Mouse (Mus musculus) ovary, postnatal 10 days (tissue): ENCODE data around the gene Mzf1.

Source experiments
- DNase-seq: peaks from one replicate; pipeline ENCODE4 v3.0.0; 2022; ENCODE audit warnings: low spot score

The Mzf1 gene

GRCm38 (mm10) chr7:13003380-13003779, 51.2 kb downstream of the Mzf1 start:
- DNase-seq = no peak

GRCm38 (mm10) chr7:13001584-13001983, 53.0 kb downstream of the Mzf1 start:
- DNase-seq = no peak

GRCm38 (mm10) chr7:12998851-12999250, 55.7 kb downstream of the Mzf1 start, which contains the start of gene Trim28:
Gene Trim28, plus strand, starts transcription at chr7:12999114.
- DNase-seq = no peak

DNA sequence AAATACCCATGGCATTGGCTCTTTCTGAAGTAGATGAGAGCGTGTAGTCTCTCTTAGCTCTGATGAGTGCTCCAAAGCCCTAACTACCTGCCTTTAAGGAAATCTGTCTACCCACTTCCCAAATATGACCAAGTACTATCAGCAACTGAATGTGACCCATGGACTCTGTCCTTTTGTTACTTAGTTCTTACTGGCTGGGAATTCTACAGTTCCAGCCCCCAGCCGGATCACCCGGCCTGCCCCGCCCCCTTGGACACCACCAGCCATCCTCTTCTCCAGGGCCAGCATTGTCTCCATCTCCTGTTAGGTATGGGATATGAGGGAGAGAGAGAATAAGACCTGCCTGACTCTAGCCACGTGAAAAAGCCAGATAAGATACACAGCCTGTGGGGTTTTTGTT, 56.5 kb downstream of the Mzf1 start, which contains the start of gene Slc27a5:
Gene Slc27a5 (minus strand): TSS at position 140 of the 400 bp plus-strand sequence.
- no peak for DNase-seq

DNA sequence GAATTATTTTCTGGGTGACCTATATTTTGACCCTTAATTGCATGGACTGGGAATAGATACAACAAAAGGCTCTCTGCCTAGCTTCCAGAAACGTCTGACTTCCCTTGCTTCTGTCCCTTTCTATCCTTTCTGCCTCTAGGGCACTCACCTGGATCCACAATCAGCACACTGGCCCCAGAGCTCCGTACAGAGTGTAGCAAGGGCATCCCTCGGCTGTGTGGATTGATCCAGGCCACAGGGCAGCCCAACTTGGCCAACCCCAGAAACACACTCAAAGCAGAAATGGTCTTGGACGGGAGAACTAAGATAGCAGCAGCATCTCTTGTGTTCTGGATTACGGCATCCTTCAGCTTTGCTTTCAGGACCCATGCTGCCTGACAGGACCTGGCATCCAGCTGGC, 57.3 kb downstream of the Mzf1 start:
- no peak for DNase-seq

DNA sequence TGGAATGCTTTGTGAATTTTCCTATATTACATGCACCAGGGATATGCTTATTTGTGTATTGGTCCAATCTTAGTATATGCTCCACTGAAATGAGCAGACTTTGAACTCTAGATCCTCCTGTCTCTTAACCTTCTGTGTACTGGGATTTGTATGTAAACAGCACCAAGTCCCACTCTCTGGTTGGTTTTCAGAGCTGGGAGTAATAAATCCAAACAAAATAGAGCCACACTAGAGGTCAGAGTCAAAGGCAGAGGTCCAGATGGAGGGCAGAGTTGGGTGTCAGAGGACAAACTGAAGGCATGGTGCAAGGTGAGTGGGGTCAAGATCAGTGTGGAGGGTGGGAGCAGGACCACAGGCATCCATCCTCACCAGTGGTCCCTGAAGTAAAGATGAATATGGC, 58.7 kb downstream of the Mzf1 start:
- no peak for DNase-seq

DNA sequence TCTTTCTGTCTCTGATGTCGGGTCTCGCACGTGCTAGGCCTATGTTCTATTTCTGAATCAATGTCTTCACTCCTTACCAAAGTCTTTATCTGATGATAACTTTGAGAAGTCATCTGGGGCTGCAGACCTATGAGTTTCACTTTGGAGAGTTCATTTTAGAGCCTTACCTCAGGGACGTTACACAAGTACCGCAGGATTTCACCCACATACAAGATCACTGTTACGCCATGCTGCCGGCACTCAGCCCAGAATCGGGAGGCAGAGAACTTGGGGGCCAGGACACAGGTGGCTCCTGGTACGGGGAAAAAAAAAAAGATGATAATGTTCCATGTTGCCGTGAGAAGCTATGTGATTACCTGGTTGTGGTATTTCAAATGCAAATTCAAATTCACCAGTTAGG, 61.4 kb downstream of the Mzf1 start:
- DNase-seq = no peak
